Mouse (Mus musculus) ES-E14 (cell line): ENCODE results near the gene C2cd2. TPM values are rescaled to one million over a fixed set of nuclear protein-coding genes. Genes with fewer than 3 reads are reported as not detected.
A peak's percentile ranks its signal among the peaks of the same experiment; 100 is the strongest.

Experiments used
- DNase-seq: peaks from one replicate; pipeline ENCODE4 v3.0.0-alpha.2; 2013; ENCODE audit warnings: low read depth, low spot score
- H3K27ac ChIP-seq: 2 replicates; pipeline ENCODE4 v1.5.1; 2012; ENCODE audit warnings: low read depth, mild to moderate bottlenecking, low read length, moderate library complexity, mixed read lengths; ENCODE audit not compliant: poor library complexity, insufficient read depth, severe bottlenecking
- H3K36me3 ChIP-seq: 2 replicates; pipeline ENCODE4 v1.6.1; 2012; ENCODE audit warnings: mild to moderate bottlenecking, low read length, moderate library complexity, mixed read lengths; ENCODE audit not compliant: control insufficient read depth, poor library complexity, insufficient read depth, severe bottlenecking
- H3K4me1 ChIP-seq, 2 experiments: fragments of 150-350 bp in 1 of 2; sonication (generic) in 1 of 2; 2 replicates each; pipeline ENCODE4 v1.6.1; 2012; ENCODE audit warnings: low read length in 2 of 2, mild to moderate bottlenecking in 1 of 2, mixed read lengths in 1 of 2; ENCODE audit not compliant: control insufficient read depth in 2 of 2, insufficient read depth in 2 of 2, poor library complexity in 1 of 2
- H3K4me3 ChIP-seq, 2 experiments: fragments of 150-350 bp in 1 of 2; sonication (generic) in 1 of 2; 2 replicates each; pipeline ENCODE4 v1.5.1; 2012; ENCODE audit warnings: low read length in 2 of 2, low read depth in 1 of 2, mild to moderate bottlenecking in 1 of 2, mixed read lengths in 1 of 2; ENCODE audit not compliant: insufficient read depth in 1 of 2, poor library complexity in 1 of 2, severe bottlenecking in 1 of 2
- H3K9ac ChIP-seq: 2 replicates; pipeline ENCODE4 v1.6.1; 2012; ENCODE audit warnings: low read depth, mild to moderate bottlenecking, low read length, mixed read lengths; ENCODE audit not compliant: poor library complexity, insufficient read depth, severe bottlenecking
- H3K9me3 ChIP-seq: fragments of 150-350 bp; sonication (generic); 2 replicates; pipeline ENCODE4 v1.6.1; 2012; ENCODE audit warnings: low read depth, mild to moderate bottlenecking, low read length; ENCODE audit not compliant: control insufficient read depth, insufficient read depth
- CHD2 ChIP-seq: IDR thresholded peaks from 2 replicates; pipeline ENCODE4 v1.6.1; 2014; ENCODE audit warnings: mild to moderate bottlenecking, low read depth, low read length, inconsistent platforms
- HCFC1 ChIP-seq: IDR thresholded peaks from 2 replicates; pipeline ENCODE4 v1.6.1; 2012; ENCODE audit warnings: low read length, inconsistent platforms, borderline replicate concordance; ENCODE audit not compliant: insufficient read depth
- MAFK ChIP-seq: IDR thresholded peaks from 2 replicates; pipeline ENCODE4 v1.6.1; 2014; ENCODE audit warnings: mild to moderate bottlenecking, low read depth, low read length, inconsistent platforms; ENCODE audit not compliant: insufficient read depth
- ZC3H11A ChIP-seq: IDR thresholded peaks from 2 replicates; pipeline ENCODE4 v1.6.1; 2012; ENCODE audit warnings: low read depth, mild to moderate bottlenecking, inconsistent platforms, low read length, borderline replicate concordance
- ZNF384 ChIP-seq: IDR thresholded peaks from 2 replicates; pipeline ENCODE4 v1.6.1; 2012; ENCODE audit warnings: low read depth, low read length, inconsistent platforms
- in situ Hi-C, 2 experiments: fragments of 600-800 bp; cut with MboI; formaldehyde crosslinking; loops; one replicate each; pipeline ENCODE4 v1.15.1; 2025; ENCODE audit warnings: low sequenced_read_pairs in 2 of 2, inconsistent platforms in 1 of 2; ENCODE audit not compliant: unreplicated experiment in 2 of 2
- total RNA-seq: library from RNA; depleted of rRNA; stranded (reverse); fragments of 300-350 nt; gene quantifications from 2 replicates; pipeline ENCODE4 v1.2.3, GENCODE M21; 2012

C2cd2 gene
- total RNA-seq, 1 experiment = 8.1 TPM

DNA sequence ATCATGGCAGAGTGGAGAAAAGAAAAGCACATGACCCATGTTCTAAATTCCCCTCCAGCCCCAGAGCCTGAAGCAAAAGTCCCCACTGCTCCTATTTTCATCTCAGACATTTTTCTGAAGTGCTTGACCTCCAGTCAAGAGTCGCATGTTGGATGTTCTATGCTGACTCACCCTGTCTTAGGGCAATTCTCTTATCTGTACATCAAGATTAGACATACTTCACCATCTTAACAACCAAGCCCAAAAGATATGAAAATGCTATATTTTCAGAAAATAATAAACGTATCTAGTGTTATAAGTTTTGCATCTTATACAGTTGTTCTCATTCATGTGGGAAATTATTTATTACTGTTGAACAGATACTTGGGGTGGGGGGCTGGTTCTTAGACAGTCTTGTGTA is 36.6 kb downstream of the C2cd2 start:
- TF ChIP-seq MAFK (no peak), CHD2 (no peak), HCFC1 (no peak), ZC3H11A (no peak), ZNF384 (no peak)
- Histone ChIP-seq H3K9me3 (no peaks in the 10 kb centered on the region), H3K36me3 (no peaks in the 10 kb centered on the region), H3K9ac (no peak overlapping the region), H3K4me1 (peaks cover 0 to 5% of the 10 kb centered on the region in 2 experiments; a peak in 1 of 4 replicates), H3K4me3 (no peak overlapping the region), H3K27ac (no peak overlapping the region)
- no peak for DNase-seq
- in situ Hi-C loops = no loop called here

DNA sequence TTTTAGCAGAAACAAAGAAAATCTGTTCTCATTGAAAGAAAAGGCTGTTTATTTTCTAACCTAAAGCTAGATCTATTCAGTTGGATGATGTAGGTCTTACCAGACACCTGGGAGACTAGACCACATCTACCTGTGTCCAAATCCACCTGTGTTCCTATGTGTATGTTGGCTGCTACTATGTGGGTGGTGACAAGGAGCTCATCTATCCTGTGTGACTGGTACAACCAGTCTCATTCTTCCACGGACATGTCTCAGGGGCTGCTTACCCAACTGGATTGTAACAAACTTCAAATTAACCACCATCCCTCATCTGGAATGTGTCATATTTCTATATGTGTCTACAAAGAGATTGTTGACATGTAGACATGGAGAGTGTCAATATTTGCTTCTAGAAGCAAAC is 38.7 kb downstream of the C2cd2 start:
- Histone ChIP-seq H3K36me3 (no peaks in the 10 kb centered on the region), H3K9me3 (no peaks in the 10 kb centered on the region), H3K4me1 (peaks cover 0 to 5% of the 10 kb centered on the region in 2 experiments; a peak in 1 of 4 replicates), H3K27ac (no peak overlapping the region), H3K9ac (no peak overlapping the region), H3K4me3 (no peak overlapping the region)
- no peak for DNase-seq
- in situ Hi-C loops = no loop called here
- TF ChIP-seq CHD2 (no peak), HCFC1 (no peak), MAFK (no peak), ZC3H11A (no peak), ZNF384 (no peak)

DNA sequence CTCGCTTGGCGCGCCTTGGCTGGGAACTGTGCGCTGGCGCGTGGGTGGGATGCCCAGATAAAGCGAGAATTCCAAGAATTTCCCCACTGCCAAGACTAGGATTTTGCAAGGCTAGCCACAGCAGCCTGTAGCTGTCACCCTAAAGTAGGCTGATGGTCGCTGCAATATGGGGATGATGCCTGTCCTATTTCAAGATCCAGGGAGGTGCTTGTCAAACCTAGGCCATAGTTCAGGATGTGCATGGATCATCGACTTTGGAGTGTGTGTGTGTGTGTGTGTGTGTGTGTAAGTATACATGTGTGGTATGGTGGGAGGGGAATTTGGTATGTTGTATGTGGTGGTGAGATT is 39.6 kb downstream of the C2cd2 start:
- no peak for DNase-seq
- in situ Hi-C loops = no loop called here
- TF ChIP-seq ZNF384 (no peak), CHD2 (no peak), ZC3H11A (no peak), MAFK (no peak)
- Histone ChIP-seq H3K27ac (no peak overlapping the region), H3K9me3 (no peaks in the 10 kb centered on the region), H3K9ac (no peak overlapping the region), H3K4me3 (peak overlapping the region; percentile 82 to 99), H3K4me1 (peaks cover 0 to 5% of the 10 kb centered on the region in 2 experiments; a peak in 1 of 4 replicates), H3K36me3 (no peaks in the 10 kb centered on the region)

DNA sequence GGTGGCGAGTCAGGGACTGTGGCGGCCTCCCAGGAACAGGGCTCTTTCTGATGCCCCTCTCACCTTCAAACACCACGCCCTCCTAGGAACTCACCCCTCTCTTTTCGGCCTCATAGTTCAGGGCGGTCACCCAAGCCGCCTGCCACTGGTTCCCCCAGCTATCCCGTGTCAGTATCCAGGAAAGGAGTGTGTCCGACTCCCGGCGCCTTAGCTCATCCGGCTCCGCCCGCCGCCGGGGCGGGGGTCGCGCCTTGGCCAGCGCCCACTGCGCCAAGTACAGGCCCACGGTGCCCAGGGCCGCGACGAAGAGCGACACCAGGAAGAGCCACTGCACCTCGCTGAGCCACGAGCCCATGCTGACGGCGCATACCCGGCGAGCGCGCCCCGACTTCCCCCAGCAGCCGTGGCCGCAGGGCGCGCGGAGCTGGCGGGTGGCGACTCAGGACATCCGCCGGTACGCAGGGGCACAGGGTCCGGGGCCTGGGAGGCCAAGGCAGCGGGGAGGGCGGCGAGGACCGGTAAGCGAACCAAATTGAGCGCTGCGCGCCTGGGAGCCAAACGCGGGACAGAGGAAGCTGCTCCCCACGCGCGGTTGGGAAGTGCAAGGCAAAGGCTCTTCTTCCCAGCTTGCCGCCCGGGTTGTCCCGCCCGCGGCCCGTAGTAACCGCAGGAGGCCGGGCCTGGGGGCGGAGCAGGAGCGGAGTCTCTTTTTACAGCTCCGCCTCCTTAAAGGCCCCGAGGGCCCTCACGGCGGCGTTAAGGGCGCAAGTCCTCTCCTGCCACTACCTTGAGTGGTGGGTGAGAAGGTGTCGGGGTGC is 40.2 kb downstream of the C2cd2 start:
- in situ Hi-C loops = no loop called here
- no peak for TF ChIP-seq CHD2
- TF ChIP-seq MAFK = no peak
- no peak for TF ChIP-seq ZNF384
- no peak for TF ChIP-seq HCFC1
- no peak for TF ChIP-seq ZC3H11A
- Histone ChIP-seq H3K36me3 (no peaks in the 10 kb centered on the region), H3K9ac (peak overlapping the region; percentile 86), H3K9me3 (no peaks in the 10 kb centered on the region), H3K4me1 (peaks cover 0 to 5% of the 10 kb centered on the region in 2 experiments; a peak in 1 of 4 replicates), H3K27ac (no peak overlapping the region), H3K4me3 (peak overlapping the region; percentile 82 to 99)
- DNase-seq = peak; percentile 79

DNA sequence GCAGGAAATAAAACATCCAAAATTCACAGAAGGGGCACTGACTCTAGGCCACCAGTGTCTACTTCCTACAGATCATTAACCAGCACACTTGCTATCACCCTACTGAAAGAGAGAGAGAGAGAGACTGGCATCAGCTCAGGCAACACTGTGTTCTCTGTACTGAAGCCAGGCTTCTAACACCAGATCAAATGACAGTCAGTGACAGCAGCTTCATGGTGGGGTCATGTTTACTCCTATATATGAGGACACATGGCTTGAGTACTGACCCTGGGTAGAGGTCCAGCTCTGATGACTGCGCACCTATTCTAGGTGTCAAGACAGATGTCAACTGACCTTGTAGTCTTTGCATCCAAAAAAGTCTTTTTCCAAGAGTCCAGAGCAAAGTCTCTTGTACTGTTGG is 41.8 kb downstream of the C2cd2 start:
- TF ChIP-seq ZNF384 = no peak
- no peak for TF ChIP-seq CHD2
- TF ChIP-seq MAFK = no peak
- TF ChIP-seq HCFC1 = no peak
- TF ChIP-seq ZC3H11A = no peak
- Histone ChIP-seq H3K4me1 (peaks cover 0 to 5% of the 10 kb centered on the region in 2 experiments; a peak in 1 of 4 replicates), H3K9ac (no peak overlapping the region), H3K4me3 (no peak overlapping the region), H3K9me3 (no peaks in the 10 kb centered on the region), H3K27ac (no peak overlapping the region), H3K36me3 (no peaks in the 10 kb centered on the region)
- in situ Hi-C loops = no loop called here
- no peak for DNase-seq
